Mouse (Mus musculus): ENCODE results near the gene Kcnh1.

Gene Kcnh1

DNA sequence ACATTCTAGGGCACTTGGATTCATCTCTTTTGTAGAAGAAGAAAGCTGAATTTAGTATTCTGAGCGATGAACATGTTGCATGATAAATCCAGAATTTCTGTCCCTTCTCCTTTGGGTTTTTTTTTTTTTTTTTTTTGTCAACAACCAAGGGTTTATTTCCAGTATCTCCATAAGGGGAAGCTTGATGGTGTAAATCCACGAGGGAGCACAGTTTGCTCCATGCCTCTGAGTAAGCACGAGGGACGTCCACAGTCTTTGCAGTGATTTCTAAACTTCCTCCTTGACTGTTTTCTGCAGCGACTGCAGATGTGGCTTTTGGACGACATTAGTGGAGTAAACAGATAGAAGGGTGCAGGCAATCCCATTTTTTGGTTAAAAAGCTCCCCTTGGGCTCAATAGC lies 140.6 kb downstream of the Kcnh1 start:
- no peak for DNase-seq

DNA sequence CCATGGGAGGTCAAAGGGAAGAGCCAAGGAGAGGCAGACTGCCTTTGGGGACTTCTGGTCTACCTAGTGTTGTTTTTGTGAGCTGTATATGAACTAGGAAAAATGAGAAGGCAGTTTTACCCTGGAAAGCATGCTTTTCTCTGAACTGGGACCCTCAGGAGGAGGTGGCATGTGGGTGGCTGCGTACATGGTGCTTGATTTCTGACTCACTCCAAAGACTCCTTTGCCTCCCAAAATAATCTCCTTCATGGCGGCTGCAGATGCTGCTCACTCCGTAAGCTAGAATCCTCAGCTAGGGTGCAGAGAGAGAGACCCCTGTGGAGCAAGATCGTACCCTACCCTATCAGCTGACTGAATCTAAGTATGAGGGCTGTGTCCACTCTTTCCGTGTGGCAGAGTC lies 145.5 kb downstream of the Kcnh1 start:
- no peak for DNase-seq

DNA sequence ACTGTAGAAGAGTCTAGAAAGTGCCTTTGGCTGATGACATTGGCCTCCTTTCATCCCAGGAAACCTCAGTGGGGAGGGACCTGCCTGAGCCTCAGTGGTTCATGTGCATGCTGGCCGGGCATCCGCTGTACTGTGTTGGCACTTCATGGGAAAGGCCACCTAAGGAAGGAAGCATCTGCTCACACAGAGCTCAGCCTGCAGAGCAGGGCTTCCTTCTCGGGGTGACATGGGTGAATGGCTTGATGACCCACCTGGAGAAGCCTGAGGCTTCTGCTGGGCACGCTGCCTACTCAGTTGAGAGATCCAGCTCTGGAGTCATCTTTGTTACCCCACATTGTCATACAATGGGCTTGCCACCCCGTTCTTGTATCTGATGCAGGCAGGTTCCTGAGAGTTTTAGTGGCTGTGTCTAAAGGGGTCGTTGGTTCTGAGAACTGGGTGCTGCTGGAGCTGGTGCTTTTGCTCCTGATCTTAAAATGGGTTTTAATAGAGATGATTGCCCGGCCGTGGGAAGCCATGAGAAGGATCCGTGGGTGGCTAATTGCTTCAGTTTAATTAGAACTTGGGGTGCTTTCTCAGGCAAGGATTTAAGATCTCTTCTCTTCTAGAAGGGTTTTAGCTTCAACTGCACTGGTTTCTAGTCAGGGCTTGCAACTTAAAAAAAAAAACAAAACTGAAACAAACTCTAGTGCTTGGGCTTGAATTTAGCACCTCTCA lies 148.9 kb downstream of the Kcnh1 start:
- peak in 1 of 2 experiments; percentile 2 for DNase-seq

DNA sequence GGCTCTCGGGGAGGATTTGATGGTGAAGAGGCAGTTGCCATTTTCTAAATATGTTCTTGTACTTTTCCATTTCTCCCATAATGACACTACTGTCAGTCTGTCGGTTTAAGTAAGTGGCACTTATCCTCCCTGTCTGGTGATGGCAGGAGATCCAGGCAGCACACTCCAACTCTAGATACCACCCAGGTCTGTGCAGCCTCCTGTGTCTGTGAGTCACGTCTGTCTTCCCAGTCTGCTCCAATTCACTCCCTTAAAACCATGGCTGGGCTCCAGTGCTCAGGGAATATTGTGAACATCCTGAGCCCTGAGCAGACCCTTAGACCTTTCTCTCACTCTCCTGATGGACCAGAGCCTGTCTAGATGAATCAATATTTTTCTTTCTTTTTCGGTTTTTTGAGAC lies 151.2 kb downstream of the Kcnh1 start:
- DNase-seq = no peak

DNA sequence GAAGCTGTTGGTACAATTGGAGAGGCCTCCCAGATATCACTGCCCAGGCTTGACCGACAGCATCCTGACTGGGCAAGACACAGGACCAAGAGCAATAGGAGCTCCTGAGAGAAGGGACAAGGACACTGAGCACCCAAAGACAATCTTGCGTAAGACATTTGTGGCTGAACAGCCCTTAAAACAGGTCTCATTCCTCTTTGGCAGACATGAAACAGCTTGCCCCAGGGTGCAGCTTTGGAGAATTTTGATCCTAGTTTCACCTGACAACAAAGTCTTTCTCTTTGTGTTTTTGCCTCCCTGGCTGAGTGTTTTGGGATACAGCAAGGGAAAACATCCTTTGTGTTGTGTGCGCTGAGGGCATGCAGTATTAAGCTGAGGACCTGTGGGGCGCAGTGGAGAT lies 153.4 kb downstream of the Kcnh1 start:
- DNase-seq = no peak

DNA sequence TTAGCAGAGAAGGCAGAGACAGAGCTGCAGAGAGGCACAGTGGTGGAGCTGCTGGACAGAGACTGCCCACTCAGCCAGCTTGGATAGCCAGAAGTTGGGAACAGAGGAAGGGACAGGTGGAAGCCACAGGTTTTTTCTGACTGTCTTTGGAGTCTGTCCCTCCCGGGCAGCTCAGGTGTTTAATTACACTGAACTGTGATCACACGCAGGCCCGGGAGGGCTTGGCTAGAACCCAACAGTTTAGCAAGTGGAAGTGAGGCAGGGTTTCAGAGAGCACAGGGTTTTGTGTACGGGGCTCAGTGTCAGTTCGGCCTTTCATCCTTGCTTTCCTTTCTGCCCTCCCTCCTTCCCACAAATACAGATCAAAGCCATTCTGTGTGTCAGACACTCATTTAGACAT lies 156.8 kb downstream of the Kcnh1 start:
- peak; percentile 10 to 49 for DNase-seq

DNA sequence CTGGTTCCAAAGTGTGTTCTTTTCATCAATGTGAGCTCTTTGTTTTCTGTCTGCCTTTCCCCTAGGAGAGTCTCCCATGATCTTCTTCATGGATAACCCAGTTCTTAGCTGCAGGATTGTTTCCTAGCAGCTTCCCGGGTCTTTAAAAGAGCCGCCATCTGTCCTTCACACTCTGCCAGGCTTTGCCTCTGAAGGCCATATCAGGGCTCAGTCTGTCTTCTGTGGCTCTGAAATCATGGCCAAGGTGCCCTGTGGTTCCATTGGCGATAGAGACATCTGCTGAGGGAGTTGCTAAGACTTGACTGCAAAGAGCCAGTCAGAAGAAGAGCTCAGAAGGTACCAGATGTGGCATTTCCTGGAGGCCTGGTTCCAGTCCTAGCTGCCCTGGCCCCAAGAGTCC lies 165.7 kb downstream of the Kcnh1 start:
- DNase-seq = no peak

DNA sequence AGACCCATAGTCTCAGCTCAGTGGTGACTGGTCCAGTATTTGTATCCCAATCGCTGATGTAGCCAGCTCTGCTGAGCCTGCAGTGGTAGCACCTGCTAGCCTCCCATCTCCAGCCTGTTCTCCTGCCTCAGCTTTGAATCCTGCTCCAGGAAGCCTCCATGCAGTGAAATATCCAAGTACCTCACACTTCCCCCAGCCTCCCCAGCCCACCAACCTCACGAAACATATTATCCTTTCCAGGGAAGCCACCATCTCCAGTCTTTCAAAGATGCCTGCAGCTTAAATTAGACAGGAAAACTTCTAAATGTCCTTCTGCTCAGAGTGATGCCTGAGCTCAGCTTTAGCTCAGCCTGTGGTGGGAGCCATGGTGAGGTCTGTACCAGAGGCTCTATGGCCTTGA lies 168.6 kb downstream of the Kcnh1 start:
- DNase-seq = no peak

DNA sequence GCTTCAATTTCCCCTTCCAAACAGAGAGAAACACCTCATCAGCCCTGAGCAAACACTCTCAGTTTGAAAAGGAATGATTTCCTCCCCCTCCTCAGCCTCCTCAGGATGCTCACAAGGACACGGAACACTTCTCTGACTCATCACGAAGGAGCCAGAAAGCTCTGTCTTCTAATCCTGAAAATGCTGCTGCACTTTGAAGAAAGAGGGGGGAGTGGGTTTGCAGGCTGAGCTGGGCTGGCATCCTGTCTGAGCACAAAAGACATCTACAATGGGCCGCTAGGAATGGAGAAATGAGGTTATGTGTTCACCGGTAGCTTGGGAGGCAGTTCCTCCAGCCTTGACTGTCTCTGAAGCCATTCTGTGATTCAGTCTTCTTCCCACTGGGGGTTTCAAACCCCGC lies 177.8 kb downstream of the Kcnh1 start:
- no peak for DNase-seq

DNA sequence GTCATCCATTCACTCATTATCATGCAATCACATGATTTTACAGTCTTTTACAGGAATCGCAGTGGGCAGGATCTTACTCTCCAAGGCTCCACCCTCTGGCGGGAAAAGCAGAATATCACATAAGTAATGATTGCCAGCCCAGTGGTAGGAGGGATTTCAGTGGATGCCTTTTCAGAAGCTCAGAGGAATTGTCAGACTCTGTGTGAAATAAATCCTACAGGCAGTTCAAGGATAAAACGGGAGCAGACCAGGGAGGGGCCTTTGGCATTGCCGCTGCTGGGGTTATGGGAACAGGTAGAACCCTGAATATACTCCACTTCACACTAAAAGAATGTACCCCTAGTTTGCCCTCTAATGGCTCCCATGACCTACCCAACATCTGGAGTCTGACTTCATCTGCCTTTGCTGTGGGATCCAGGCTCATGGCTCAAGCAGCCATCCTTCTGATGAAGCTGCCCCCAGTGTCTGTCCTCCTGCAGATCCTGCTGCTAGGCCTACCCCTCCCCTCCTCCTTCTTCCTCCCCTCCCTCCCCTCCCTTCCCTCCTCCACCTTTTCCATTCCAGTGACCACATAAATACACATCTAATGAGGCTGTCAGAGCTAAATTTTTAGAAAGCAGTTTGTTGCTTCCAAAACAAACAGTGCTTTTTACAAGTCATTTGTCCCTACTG lies 181.5 kb downstream of the Kcnh1 start:
- DNase-seq = peak in 1 of 2 experiments; percentile 2

DNA sequence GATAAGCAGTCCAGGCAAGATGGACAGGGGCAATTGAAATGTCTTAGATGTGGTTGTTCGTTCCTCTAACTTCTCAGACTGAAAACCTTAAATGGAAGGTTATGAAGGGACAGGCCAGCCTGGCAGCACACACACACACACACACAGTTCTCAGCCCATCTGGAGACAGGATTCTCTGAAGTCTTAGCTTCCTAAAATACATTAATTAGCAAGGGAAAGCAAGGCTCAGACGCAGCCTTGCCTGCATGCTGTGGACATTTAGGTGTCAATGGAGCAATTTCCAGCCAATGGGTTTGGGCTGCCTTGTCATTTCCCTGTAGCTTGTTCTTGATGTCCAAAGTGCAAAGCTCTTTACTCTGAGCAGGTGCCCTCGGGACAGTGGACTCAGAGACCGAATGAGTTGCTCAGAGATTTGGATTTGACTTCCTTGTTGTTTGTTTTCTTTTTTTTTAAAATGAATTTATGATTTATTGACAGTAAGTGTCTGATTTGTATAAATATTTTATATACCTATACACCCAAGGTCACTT lies 188.0 kb downstream of the Kcnh1 start:
- DNase-seq = peak; percentile 30 to 40

DNA sequence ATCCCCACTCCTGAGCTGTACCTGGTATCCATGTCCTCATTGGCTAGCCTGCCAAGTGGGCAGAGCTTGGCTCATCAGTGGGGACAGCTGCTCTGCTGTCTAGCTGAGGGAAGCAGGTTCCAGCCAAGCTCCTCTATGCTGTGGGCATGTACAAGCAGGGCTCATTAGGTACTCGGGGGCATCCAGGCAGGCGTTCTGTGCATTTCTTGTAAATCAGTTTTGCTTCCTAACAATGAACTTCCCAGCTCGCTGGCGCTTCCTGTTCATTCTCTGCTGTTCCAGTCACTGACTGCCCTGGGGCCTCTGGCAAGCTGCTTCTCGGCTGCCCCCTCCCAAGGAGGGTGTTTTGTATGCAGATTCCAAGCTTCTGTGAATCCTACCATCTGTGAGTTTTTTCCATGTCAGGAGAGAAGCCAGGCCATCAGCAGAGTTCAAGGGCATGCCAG lies 190.0 kb downstream of the Kcnh1 start:
- no peak for DNase-seq

DNA sequence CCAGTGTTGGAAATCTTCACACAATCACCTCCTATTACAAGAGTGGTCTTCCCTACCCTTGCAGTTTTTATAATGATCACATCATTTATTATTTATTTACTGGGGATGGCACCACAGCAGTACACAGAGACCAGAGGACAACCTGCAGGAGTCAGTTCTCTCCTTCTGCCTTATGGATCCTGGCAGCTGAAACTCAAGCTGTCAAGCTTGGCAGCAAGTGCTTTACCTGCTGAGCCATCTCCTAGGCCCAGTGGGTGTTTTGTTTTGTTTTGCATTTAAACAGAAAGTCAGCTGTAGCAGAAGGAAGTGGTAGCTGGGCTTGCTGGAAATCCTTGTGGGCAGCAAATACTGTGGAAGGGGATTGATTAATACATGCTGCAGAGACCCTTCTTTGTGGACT lies 197.1 kb downstream of the Kcnh1 start:
- DNase-seq = no peak

DNA sequence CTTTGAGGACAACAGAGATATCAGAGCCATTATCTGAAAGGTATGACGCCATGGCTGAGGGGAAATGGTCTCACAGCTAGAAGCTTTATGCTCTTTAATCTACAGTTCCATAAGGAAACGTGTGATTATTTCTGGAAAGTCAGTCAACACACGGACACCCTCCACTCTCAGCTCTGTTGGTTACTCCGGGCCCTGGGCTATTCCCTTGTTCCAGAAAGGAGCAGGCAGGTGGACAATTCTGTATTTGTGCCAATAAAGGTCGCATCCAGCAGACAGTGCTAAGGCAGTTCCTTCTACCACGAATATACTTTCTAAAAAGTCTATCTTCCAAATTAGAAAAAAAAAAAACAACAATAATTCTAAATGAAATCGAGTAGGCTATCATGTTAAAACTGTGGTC lies 200.5 kb downstream of the Kcnh1 start:
- no peak for DNase-seq

DNA sequence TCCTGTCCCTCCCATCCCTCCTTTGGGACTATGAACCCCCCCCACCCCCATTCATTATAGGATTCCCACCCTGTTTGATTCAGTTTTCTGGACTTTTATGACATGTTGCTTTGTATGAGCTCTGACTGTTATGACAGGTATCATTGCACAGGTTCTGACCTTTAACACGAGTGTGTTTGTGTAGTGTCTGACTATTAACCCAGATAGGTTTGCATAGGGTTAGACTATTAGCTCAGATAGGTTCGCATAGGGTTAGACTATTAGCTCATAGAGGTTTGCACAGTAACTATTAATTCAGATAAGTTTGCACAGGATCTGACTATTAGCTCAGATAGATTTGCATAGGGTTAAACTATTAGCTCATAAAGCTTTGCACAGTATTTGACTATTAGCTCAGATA lies 201.7 kb downstream of the Kcnh1 start:
- DNase-seq = no peak

DNA sequence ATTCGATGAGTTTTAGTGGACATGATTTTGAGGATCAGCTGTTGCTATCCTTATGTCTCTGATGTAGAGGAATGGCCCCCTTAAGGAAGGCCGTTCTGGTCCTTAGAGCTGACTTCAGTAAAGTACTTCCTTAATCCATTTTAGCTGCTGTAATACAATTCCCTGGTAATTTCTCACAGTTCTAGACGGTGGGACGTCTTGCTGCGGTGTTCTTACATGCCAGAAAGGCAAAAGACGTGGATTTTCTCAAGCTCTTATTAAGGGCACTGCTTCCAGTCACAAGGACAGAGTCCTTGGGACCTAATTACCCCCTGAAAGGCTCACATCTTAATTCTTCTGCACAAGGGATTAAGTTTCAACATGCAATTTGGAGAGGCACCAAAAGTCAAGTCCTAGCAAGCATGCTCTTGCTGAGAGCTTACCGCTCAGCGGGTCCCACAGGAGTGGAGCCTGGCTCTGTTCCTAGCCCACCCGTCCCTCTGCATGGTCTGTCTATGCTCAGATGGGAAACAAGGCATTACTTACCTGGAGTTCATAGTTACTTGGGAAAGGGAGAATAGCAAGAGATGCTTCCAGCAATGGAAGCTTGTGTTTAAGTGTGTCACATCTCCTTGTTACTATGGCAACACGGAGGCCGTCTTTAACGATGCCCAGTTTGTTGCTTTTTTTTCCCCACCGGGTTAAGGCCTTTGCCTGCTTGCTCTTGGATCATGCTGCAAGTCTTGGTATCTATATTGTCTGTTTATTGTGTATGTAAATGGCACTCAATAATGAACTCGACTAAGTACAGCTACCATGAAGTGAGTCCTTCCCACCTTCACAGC lies 209.3 kb downstream of the Kcnh1 start:
- no peak for DNase-seq

DNA sequence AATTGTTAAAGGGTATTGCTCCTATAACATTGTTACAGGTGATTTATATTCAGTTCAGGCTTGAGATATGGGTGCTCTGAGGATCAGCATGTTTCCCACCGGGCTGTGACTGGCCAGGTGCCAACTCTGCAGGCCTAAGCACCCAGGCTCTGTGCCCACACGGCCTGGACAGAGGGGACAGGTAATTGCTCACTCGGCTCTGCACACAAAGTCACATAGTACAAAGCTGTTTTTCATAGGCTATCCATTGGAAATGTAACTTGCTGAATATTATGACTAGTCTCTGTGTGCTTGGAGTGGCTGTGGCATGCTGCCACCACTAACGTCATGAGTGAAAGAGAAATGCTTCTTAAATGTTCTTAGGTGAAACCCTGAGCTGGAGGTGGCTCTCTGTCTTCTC lies 210.4 kb downstream of the Kcnh1 start:
- DNase-seq = peak; percentile 49 to 76

DNA sequence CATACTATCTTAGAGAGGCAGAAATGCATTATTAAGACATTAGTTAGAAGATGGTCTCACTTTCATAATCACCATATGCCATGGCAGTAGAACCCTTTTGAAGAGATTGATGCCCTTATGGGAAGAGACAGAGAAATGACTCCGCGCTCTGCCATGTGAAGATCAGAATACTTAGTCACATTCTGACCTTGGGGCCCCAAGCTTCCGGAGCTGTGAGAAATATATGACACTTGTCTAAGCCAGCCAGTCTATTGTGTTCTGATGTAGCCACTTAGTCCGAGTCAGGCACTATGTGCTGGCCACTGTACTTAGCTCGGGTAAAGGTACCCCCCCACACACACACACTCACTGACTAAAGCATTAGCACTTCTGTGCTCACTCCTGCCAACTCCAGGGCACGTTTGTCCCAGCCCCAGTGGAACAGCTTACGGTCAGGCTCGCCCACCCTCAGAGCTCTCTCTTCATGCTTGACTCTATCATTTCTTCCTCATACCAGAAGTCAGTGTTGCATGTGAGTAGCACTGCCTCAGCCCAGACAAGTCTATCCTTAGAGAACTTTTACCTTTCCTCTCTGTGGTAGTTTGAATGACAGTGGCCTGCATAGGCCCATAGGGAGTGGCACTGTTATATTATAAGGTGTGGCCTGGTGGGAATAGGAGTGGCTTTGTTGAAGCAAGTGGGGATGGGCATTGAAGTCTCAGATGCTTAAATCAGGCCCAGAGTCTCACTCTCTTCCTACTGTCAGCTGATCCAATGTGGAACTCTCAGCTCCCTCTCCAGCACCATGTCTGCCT lies 212.5 kb downstream of the Kcnh1 start:
- no peak for DNase-seq

DNA sequence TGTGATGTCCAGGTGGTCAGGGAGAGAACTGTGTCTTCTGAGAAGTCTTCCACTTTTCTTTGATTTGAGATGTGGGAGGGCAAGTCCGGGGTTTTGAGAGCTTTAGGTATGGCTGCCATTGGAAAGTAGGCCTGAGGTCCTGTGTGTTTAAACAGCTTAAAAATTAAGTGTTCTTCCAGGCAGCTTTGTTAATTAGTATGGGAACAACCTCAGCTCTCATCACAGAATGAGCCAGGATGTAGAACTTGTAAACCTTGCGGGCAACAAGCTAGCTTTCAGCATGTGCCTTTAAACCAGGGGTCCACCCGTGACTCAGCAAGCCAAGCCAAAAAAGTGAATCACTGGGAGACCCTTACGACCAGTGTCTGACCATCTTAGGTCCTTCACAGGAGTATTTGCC lies 214.6 kb downstream of the Kcnh1 start:
- DNase-seq = peak; percentile 37 to 39

DNA sequence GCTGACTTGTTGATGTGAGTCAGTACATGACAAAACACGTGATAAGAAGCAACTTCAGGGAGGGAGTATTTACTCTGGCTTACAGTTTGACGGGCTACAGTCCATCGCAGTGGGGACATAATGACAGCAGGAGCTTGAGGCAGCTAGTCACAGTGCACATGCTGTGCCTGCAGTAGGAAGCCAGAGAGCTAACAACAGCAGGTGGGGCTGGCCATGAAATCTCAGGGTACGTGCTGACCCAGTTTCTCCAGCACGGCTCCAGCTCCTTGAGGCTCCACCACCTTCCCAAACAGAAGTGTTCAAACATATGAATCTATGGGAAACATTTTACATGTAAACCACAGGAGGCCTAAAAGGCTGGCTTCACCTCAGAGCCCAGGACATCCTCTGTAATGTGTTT lies 216.0 kb downstream of the Kcnh1 start:
- no peak for DNase-seq

DNA sequence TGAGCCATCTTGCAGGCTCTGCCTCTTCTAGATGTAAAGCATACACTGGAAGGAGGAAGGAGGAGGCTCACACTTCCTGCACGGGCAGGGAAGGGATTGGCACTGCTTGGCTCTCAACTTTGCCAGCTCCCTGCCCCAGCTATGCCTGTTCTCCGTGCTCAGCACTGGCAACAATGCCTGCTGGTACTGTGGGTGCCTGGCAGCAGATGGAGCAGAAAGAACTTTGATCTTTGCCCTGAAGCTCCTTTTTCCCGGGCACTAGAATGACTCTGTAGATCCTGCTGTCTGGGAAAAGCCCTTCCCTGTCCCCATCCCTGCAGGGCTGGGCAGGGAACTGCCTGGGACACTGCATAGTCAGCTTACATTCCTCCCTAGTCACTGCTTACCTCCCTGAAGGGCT lies 225.2 kb downstream of the Kcnh1 start:
- DNase-seq = peak; percentile 78 to 85

DNA sequence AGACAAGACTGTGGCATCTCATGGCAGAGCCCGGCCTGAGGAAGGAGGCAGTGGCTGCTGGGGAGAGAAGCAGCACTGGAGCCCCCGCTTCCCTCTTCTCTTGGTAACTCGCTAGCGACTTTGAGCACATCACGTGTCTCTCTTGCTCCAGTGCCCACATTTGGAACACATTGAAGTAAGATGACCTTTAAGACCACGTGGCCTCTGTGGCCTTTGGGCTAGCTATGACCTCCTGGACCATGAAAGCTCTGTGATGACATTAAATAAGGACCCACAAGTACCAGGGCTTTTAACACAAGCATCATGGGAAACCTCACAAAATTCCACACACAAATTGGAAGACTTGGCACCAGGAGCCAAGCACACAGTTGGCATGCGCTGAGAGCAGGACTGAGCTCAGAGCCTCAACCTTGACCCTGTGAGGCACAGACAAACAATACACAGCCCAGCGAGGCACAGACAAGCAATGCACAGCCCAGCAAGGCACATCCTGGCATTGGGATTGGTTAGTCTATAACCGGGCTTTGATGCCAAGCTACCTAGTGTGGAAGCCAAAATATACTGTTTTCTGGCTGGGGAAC lies 225.8 kb downstream of the Kcnh1 start:
- peak; percentile 64 to 69 for DNase-seq

Measured in kidney, postnatal 36 days (tissue).